Mouse (Mus musculus): Measurements from ENCODE around the gene Mrps31. TPM values are rescaled to one million over a fixed set of nuclear protein-coding genes. Genes with fewer than 3 reads are reported as not detected.

Gene Mrps31
- polyA plus RNA-seq, 1 experiment from 2014 or later = 36.6 TPM

DNA sequence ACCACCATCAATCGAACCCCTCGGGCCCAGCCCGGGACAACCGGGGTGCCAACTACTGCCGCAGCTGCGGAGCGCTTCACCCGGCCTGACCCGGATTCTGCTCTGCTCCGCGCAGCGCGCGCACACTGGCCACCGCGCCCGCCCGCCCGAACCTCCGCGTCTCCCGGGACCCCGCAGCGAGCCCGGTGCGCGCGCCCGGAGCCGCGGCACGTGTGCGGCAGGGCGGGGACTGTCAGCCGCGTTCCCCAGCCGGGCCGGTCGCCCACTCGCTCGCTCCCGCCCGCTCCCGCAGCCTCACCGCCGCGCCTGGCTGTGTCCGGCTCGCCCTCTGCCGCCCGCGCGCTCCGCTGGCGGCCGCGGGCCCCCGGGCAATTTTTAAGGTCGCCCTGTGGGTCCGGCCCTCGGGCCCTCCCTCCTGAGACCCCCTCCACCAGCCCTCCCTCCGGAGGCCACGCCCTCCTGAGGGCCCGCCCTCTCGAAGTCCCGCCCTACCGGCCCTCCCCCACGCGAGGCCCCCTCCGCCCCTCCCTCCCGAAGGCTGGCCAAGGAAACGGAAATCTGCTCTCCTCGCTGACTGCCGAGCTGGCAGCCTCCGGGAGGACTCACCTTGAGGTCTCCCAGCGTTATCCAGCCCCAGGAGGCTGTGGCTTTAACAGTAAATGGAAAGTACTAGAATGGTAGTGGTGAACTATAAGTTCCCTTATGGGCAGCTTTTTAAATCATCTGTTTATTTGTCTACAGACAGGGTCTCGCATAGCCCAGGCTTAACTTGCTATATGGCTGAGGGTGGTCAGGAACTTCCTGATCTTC is 12.8 kb upstream of the Mrps31 start, which contains the start of gene Slc25a15:
Slc25a15 (minus strand) TSS at position 456 of the 810 bp plus-strand sequence.
- Histone ChIP-seq H3K4me3 (replicated peaks) (peak within 1 kb of the TSS; percentile 82), H3K9ac (replicated peaks) (peak within 1 kb of the TSS; percentile 84), H3K27me3 (replicated peaks) (no peaks in the 10 kb centered on the region), H3K36me3 (peaks cover 4% of the 10 kb centered on the region; the same call in 1 of the 2 replicates), H3K4me2 (peak within 1 kb of the TSS; percentile 85), H3K9me3 (replicated peaks) (no peaks in the 10 kb centered on the region), H3K27ac (replicated peaks) (peak within 1 kb of the TSS; percentile 93), H3K4me1 (peaks cover 17% of the 10 kb centered on the region)
- WGBS = under 1% methylated on average over 70 of the region's 77 CpGs
- ATAC-seq (ENCODE audit: low FRiP score) = peak; percentile 95

DNA sequence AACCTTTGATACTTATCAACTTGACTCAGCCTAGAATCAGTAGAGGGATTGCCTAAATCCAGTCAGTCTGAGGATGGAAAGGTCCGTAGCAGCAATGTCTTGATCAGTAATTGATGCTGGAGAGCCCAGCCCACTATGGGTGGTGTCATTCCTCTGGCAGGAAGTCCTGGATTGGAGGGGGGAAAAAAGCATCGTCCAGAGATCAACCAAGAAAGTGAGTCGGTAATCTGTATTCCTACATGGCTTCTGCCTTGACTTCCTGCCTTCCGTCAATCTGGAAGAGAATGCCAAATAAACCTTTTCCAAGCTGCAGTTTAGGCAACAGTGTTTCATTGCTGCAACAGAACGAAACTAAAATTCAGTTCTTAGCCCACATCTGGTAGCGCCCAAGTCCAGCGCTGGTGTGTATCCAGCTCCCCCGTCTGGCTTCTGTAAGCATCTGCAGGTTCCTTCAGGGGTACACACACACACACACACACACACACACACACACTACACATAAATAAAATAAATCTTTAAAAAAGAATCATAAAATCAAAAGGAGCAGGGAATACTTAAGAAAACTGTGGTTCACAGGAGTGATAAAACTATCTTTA is 11.8 kb upstream of the Mrps31 start:
- Histone ChIP-seq H3K9ac (replicated peaks) (peak overlapping the region; percentile 84), H3K27ac (replicated peaks) (peak overlapping the region; percentile 93), H3K27me3 (replicated peaks) (no peaks in the 10 kb centered on the region), H3K4me3 (replicated peaks) (peak overlapping the region; percentile 82), H3K36me3 (peaks cover 2% of the 10 kb centered on the region; the same call in 1 of the 2 replicates), H3K9me3 (replicated peaks) (no peaks in the 10 kb centered on the region), H3K4me2 (peak overlapping the region; percentile 85), H3K4me1 (peaks cover 17% of the 10 kb centered on the region)
- ATAC-seq (ENCODE audit: low FRiP score) = no peak
- WGBS = 85% methylated on average over 8 of the region's 8 CpGs

DNA sequence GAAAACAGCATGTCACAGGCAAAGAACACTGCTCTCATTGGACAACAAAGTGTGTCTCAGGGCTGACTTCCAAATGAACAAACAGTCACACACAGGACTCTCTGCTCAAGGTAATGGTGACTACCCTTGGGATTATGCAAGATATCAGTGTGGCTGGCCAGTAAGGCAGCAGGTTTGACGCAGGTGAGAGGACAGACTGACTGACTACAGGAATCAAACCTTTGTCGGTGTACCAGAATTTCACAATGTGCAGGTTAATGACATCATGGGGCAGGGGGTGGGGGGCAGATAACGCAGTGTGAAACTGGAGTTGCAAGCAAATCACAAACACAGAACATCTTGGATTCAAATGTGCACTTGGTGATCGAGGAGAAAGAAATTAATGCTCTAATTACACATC is 10.6 kb upstream of the Mrps31 start:
- H3K9ac ChIP-seq (replicated peaks) = no peak overlapping the region
- ATAC-seq (ENCODE audit: low FRiP score) = no peak
- peaks cover 17% of the 10 kb centered on the region for H3K4me1 ChIP-seq
- H3K27me3 ChIP-seq (replicated peaks) = no peaks in the 10 kb centered on the region
- no peak overlapping the region for H3K4me2 ChIP-seq
- WGBS = 90% methylated on average over 4 of the region's 4 CpGs
- no peaks in the 10 kb centered on the region for H3K9me3 ChIP-seq (replicated peaks)
- H3K27ac ChIP-seq (replicated peaks) = no peak overlapping the region
- no peak overlapping the region for H3K4me3 ChIP-seq (replicated peaks)
- no peaks in the 10 kb centered on the region for H3K36me3 ChIP-seq

DNA sequence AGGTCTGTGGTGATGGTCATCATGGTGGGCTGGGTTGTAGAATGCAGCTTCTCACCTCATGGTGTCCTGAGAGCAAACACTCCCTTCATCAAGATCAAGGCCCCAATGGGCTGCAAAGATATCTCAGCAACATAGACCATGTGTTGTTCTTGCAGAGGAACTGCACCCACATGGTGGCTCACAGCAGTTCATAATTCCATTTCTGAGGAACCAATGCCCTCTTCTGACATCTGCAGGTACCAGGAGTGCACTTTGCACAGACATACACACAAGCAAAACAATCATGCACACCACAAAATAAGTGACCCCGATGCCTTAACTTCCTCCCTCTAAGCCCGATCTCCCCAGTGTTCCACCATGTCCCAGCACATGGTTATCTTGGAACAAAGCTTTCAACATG is 7.9 kb upstream of the Mrps31 start:
- no peaks in the 10 kb centered on the region for H3K27me3 ChIP-seq (replicated peaks)
- WGBS = 92% methylated on average over 2 of the region's 2 CpGs
- no peak for ATAC-seq (ENCODE audit: low FRiP score)
- no peaks in the 10 kb centered on the region for H3K9me3 ChIP-seq (replicated peaks)
- no peak overlapping the region for H3K27ac ChIP-seq (replicated peaks)
- H3K9ac ChIP-seq (replicated peaks) = no peak overlapping the region
- H3K4me3 ChIP-seq (replicated peaks) = no peak overlapping the region
- H3K4me1 ChIP-seq = peaks cover 8% of the 10 kb centered on the region
- H3K4me2 ChIP-seq = no peak overlapping the region
- H3K36me3 ChIP-seq = no peaks in the 10 kb centered on the region

DNA sequence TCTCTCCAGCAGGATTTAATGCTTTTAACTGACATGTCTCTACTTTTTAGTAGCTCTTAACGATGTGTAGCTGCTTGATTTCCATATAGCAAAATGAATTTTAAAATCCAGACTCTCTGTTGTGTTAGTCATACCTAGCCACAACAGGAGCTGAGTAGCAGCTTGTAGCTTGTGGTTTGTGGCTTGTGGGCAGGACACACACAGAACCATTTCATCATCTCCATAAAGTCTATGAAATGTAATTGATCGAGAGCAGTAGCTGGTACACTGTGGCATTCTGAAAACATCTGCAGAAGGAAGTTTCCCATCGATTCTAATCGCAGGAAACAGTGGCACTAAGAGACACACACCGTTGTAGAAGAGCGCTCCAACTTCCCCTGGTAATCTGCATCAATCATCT is 5.4 kb upstream of the Mrps31 start:
- ATAC-seq (ENCODE audit: low FRiP score) = no peak
- 79% methylated on average over 6 of the region's 6 CpGs for WGBS
- peaks cover 3% of the 10 kb centered on the region for H3K4me1 ChIP-seq
- no peaks in the 10 kb centered on the region for H3K27me3 ChIP-seq (replicated peaks)
- H3K9me3 ChIP-seq (replicated peaks) = no peaks in the 10 kb centered on the region
- no peak overlapping the region for H3K4me3 ChIP-seq (replicated peaks)
- no peak overlapping the region for H3K4me2 ChIP-seq
- no peak overlapping the region for H3K27ac ChIP-seq (replicated peaks)
- H3K36me3 ChIP-seq = no peaks in the 10 kb centered on the region
- H3K9ac ChIP-seq (replicated peaks) = no peak overlapping the region

DNA sequence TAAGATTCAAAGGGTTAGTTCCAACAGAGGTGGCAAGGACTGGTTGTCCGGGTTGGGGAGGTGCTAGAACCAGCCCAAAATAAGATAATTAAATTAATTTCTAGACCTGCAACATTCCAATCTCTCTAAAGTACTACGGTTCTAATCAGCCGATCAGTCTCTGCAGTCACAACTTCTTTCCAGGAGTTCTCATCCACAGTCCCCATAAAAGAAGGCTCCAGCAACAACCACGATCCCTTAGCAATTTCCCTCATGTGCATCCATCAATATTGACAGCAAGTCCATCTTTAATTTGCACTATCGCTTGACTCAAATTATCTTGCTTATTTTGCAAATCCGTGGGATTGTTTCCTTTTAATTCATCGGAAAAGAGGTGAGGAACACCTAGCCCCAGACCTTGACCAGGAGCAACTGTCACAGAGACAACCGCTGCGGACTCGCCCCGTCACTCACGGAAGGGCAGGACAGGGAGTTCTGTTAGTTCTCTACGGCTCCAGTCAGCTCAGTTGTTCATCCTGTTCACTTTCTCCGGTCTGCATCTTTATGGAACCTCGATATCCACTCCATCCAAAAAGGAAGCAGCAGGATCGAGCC is 376 bp upstream of the Mrps31 start:
- peak; percentile 53 for ATAC-seq (ENCODE audit: low FRiP score)
- Histone ChIP-seq H3K4me3 (replicated peaks) (peak overlapping the region; percentile 90), H3K9ac (replicated peaks) (peak overlapping the region; percentile 88), H3K4me2 (peak overlapping the region; percentile 66), H3K9me3 (replicated peaks) (no peaks in the 10 kb centered on the region), H3K4me1 (peaks cover 19% of the 10 kb centered on the region), H3K36me3 (no peaks in the 10 kb centered on the region), H3K27me3 (replicated peaks) (no peaks in the 10 kb centered on the region), H3K27ac (replicated peaks) (peak overlapping the region; percentile 86)
- WGBS = 15% methylated on average over 16 of the region's 16 CpGs

DNA sequence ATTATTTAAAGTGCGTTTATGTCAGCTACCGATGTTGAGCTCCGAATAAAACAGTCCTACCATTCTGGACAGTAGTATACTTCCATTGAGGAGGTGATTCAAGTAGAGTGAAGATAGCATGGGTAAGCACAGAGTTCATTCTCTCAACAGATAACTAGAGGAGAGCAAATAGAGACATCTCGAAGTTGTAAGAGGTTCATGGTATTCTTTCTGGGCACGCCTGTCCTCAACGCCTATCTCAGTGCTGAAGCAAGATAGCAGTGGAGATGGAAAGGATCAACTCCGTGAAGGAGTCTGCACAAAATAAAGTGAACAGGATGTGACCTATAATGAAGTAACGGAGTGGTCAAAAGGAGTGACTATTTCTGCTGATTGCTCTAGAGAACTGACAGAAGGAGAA is 810 bp downstream of the Mrps31 start:
- Histone ChIP-seq H3K4me3 (replicated peaks) (peak overlapping the region; percentile 90), H3K27me3 (replicated peaks) (no peaks in the 10 kb centered on the region), H3K4me1 (peaks cover 19% of the 10 kb centered on the region), H3K4me2 (peak overlapping the region; percentile 66), H3K9ac (replicated peaks) (peak overlapping the region; percentile 88), H3K36me3 (peaks cover 7% of the 10 kb centered on the region; the same call in 1 of the 2 replicates), H3K9me3 (replicated peaks) (no peaks in the 10 kb centered on the region), H3K27ac (replicated peaks) (peak overlapping the region; percentile 86; the same call in 1 of the 2 replicates)
- 22% methylated on average over 8 of the region's 8 CpGs for WGBS
- no peak for ATAC-seq (ENCODE audit: low FRiP score)

Other genes with a start within 250 kb of the Mrps31 start
- gene Nek3, start 244.9 kb upstream of the Mrps31 start, polyA plus RNA-seq (2015; fragmentation: Nextera tagmentation; extraction: Ambion mirVana) = 8.0 and 8.6 TPM in 2 replicates
- 10.6 and 17.4 TPM in 2 replicates for gene Ckap2, start 225.5 kb upstream of the Mrps31 start, polyA plus RNA-seq (2015; fragmentation: Nextera tagmentation; extraction: Ambion mirVana)
- 44.3 and 45.9 TPM in 2 replicates for gene Vps36, start 218.6 kb upstream of the Mrps31 start, polyA plus RNA-seq (2015; fragmentation: Nextera tagmentation; extraction: Ambion mirVana)
- 7.4 and 9.5 TPM in 2 replicates for gene Thsd1, start 184.0 kb upstream of the Mrps31 start, polyA plus RNA-seq (2015; fragmentation: Nextera tagmentation; extraction: Ambion mirVana)
- not detected in 2 replicates for gene Tpte, start 127.9 kb upstream of the Mrps31 start, polyA plus RNA-seq (2015; fragmentation: Nextera tagmentation; extraction: Ambion mirVana)
- 7.6 and 11.9 TPM in 2 replicates for gene Slc25a15, start 12.8 kb upstream of the Mrps31 start, polyA plus RNA-seq (2015; fragmentation: Nextera tagmentation; extraction: Ambion mirVana)